9 mouse cellular contexts compared by ENCODE assay signal in the genomic region with DNA sequence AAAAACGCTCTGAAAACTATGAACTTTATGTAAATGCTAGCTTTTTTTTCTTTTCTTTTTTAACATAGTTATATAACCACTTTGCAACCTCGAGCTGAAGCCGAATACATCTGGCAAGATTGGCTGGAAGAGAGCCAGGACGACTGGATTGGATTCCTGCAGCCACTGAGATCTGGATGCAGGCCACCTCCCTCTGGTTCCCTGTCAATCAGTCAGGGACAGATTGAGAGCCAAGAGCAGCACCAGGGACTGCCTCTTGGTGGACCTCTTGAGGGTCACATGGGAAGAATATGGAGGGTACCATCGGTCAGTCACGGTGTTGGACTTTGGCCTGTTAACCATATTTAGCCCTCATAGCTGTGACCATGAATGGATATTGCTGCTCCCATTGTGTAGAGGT.
DNase-seq lines count a peak whose midpoint lies in the region; ATAC-seq lines count a peak whose summit lies in the region.
"Had no signal": no experiment of that assay in that cellular context is flagged by ENCODE, and none has a peak within 500 bp of the region (broad histone marks: within the 10 kb centered on the region; RNA-seq: fewer than 3 reads in every experiment).

No protein-coding gene starts in this region.

- no peak overlapping the region for H3K4me2 ChIP-seq in embryonic facial prominence, embryonic 14.5 days (ENCODE audit: low read depth, low read length)
- no peak overlapping the region for H3K4me2 ChIP-seq in forebrain, embryonic 13.5 days
- no peak overlapping the region for H3K4me2 ChIP-seq in hindbrain, embryonic 12.5 days (replicated peaks)
- H3K4me2 ChIP-seq: lung, embryonic 15.5 days had no signal

- H3K36me3 ChIP-seq in embryonic facial prominence, embryonic 14.5 days (ENCODE audit: control insufficient read depth, insufficient read depth, low read length) = no peaks in the 10 kb centered on the region
- H3K36me3 ChIP-seq in embryonic facial prominence, embryonic 10.5 days (replicated peaks) = no peaks in the 10 kb centered on the region
- H3K36me3 ChIP-seq in forebrain, embryonic 13.5 days (ENCODE audit: poor library complexity, severe bottlenecking) = no peaks in the 10 kb centered on the region
- H3K36me3 ChIP-seq in hindbrain, embryonic 12.5 days = no peaks in the 10 kb centered on the region
- H3K36me3 ChIP-seq: lung, embryonic 15.5 days had no signal

- WGBS in embryonic facial prominence, embryonic 14.5 days = 53% methylated on average over 6 of the region's 6 CpGs
- WGBS in embryonic facial prominence, embryonic 10.5 days = 82% methylated on average over 6 of the region's 6 CpGs
- WGBS in forebrain, embryonic 13.5 days = 81% methylated on average over 6 of the region's 6 CpGs
- WGBS in hindbrain, embryonic 12.5 days = 79% methylated on average over 6 of the region's 6 CpGs

- ATAC-seq in embryonic facial prominence, embryonic 14.5 days (ENCODE audit: low read depth) = no peak
- ATAC-seq in forebrain, embryonic 13.5 days = no peak
- no peak for ATAC-seq in hindbrain, embryonic 12.5 days (ENCODE audit: low FRiP score)

- no peak overlapping the region for H3K27ac ChIP-seq in embryonic facial prominence, embryonic 14.5 days (replicated peaks; ENCODE audit: low read depth, low read length)
- no peak overlapping the region for H3K27ac ChIP-seq in embryonic facial prominence, embryonic 10.5 days (replicated peaks)
- no peak overlapping the region for H3K27ac ChIP-seq in forebrain, embryonic 13.5 days
- no peak overlapping the region for H3K27ac ChIP-seq in hindbrain, embryonic 12.5 days
- H3K27ac ChIP-seq: lung, embryonic 15.5 days had no signal

- DNase-seq in embryonic facial prominence, embryonic 14.5 days (ENCODE audit: low spot score) = peak; percentile 76
- DNase-seq in embryonic facial prominence, embryonic 10.5 days (ENCODE audit: low spot score) = no peak
- DNase-seq in adrenal gland, adult 2 months = peak; percentile 52
- DNase-seq in gastrocnemius, adult 8-10 months (ENCODE audit: low spot score in 2 of 2) = peak; percentile 40 to 61
- peak; percentile 66 to 75 for DNase-seq in layer of hippocampus, adult 8-10 months (ENCODE audit: low spot score in 2 of 2)
- DNase-seq in right cerebral cortex, adult 2 months (ENCODE audit: low spot score in 2 of 2) = peak; percentile 69 to 75

- no peak overlapping the region for H3K9ac ChIP-seq in embryonic facial prominence, embryonic 14.5 days (ENCODE audit: low read depth, low read length)
- H3K9ac ChIP-seq in forebrain, embryonic 13.5 days = no peak overlapping the region
- no peak overlapping the region for H3K9ac ChIP-seq in hindbrain, embryonic 12.5 days
- H3K9ac ChIP-seq: lung, embryonic 15.5 days had no signal

- no peak overlapping the region for H3K4me3 ChIP-seq in embryonic facial prominence, embryonic 14.5 days (ENCODE audit: low read depth, low read length)
- no peak overlapping the region for H3K4me3 ChIP-seq in embryonic facial prominence, embryonic 10.5 days
- H3K4me3 ChIP-seq in forebrain, embryonic 13.5 days = no peak overlapping the region
- no peak overlapping the region for H3K4me3 ChIP-seq in hindbrain, embryonic 12.5 days
- H3K4me3 ChIP-seq: lung, embryonic 15.5 days had no signal

- H3K9me3 ChIP-seq in embryonic facial prominence, embryonic 14.5 days (ENCODE audit: control insufficient read depth, low read length) = no peaks in the 10 kb centered on the region
- no peaks in the 10 kb centered on the region for H3K9me3 ChIP-seq in embryonic facial prominence, embryonic 10.5 days
- no peaks in the 10 kb centered on the region for H3K9me3 ChIP-seq in forebrain, embryonic 13.5 days (replicated peaks)
- H3K9me3 ChIP-seq in hindbrain, embryonic 12.5 days (replicated peaks) = no peaks in the 10 kb centered on the region
- H3K9me3 ChIP-seq: lung, embryonic 15.5 days had no signal

- peaks cover 3% of the 10 kb centered on the region; the same call in 1 of the 2 replicates for H3K4me1 ChIP-seq in embryonic facial prominence, embryonic 14.5 days (ENCODE audit: control insufficient read depth, insufficient read depth, low read length)
- peaks cover 9% of the 10 kb centered on the region for H3K4me1 ChIP-seq in embryonic facial prominence, embryonic 10.5 days
- H3K4me1 ChIP-seq in forebrain, embryonic 13.5 days = no peaks in the 10 kb centered on the region
- H3K4me1 ChIP-seq in hindbrain, embryonic 12.5 days = 0 out of 2 replicates have a peak, but pooled peaks cover 2% of the 10 kb centered on the region

- H3K27me3 ChIP-seq in embryonic facial prominence, embryonic 14.5 days (replicated peaks; ENCODE audit: control insufficient read depth, insufficient read depth, low read length) = no peaks in the 10 kb centered on the region
- no peaks in the 10 kb centered on the region for H3K27me3 ChIP-seq in embryonic facial prominence, embryonic 10.5 days (replicated peaks; ENCODE audit: low read depth, poor library complexity, severe bottlenecking)
- H3K27me3 ChIP-seq in forebrain, embryonic 13.5 days = no peaks in the 10 kb centered on the region
- H3K27me3 ChIP-seq in hindbrain, embryonic 12.5 days = no peaks in the 10 kb centered on the region
- H3K27me3 ChIP-seq: lung, embryonic 15.5 days had no signal
